Mouse (Mus musculus): ENCODE measurements around the gene Eif4enif1.
"Not testable (repeated sequence)": the region's sequence is repeated elsewhere in the genome, so short reads cannot be mapped to it uniquely, and the experiment has no call there.

The Eif4enif1 gene

GRCm38 (mm10) chr11:3202231-3202701, at the start of gene Eif4enif1:
Gene Eif4enif1, plus strand, starts transcription at chr11:3202392.
- DNase-seq, result peak; percentile 96

GRCm38 (mm10) chr11:3153666-3154397, 48.4 kb upstream of the Eif4enif1 start:
- DNase-seq, result peak; percentile 16

- DNase-seq, result not testable (repeated sequence)
Observed at GRCm38 (mm10) chr11:3156991-3157390, 45.2 kb upstream of the Eif4enif1 start.

GRCm38 (mm10) chr11:3157996-3158395, 44.2 kb upstream of the Eif4enif1 start:
- not testable (repeated sequence) for DNase-seq

GRCm38 (mm10) chr11:3158800-3159199, 43.4 kb upstream of the Eif4enif1 start:
- not testable (repeated sequence) for DNase-seq

GRCm38 (mm10) chr11:3161370-3161769, 40.8 kb upstream of the Eif4enif1 start:
- peak; percentile 38 for DNase-seq

GRCm38 (mm10) chr11:3162236-3162897, 39.8 kb upstream of the Eif4enif1 start:
- not testable (repeated sequence) for DNase-seq

GRCm38 (mm10) chr11:3163122-3163521, 39.1 kb upstream of the Eif4enif1 start:
- not testable (repeated sequence) for DNase-seq

- not testable (repeated sequence) for DNase-seq
Observed at GRCm38 (mm10) chr11:3163661-3164060, 38.5 kb upstream of the Eif4enif1 start.

- DNase-seq, result peak; percentile 36
Observed at GRCm38 (mm10) chr11:3165210-3165782, 36.9 kb upstream of the Eif4enif1 start.

GRCm38 (mm10) chr11:3166321-3166720, 35.9 kb upstream of the Eif4enif1 start:
- not testable (repeated sequence) for DNase-seq

GRCm38 (mm10) chr11:3167129-3167528, 35.1 kb upstream of the Eif4enif1 start:
- DNase-seq, result not testable (repeated sequence)

GRCm38 (mm10) chr11:3167571-3168001, 34.6 kb upstream of the Eif4enif1 start:
- not testable (repeated sequence) for DNase-seq

GRCm38 (mm10) chr11:3169042-3169441, 33.1 kb upstream of the Eif4enif1 start:
- DNase-seq, result not testable (repeated sequence)

GRCm38 (mm10) chr11:3171931-3172330, 30.3 kb upstream of the Eif4enif1 start:
- DNase-seq, result not testable (repeated sequence)

- DNase-seq, result not testable (repeated sequence)
Observed at GRCm38 (mm10) chr11:3172526-3172925, 29.7 kb upstream of the Eif4enif1 start.

- DNase-seq, result peak; percentile 11
Observed at GRCm38 (mm10) chr11:3173425-3174318, 28.5 kb upstream of the Eif4enif1 start.

GRCm38 (mm10) chr11:3178968-3179725, 23.0 kb upstream of the Eif4enif1 start:
- not testable (repeated sequence) for DNase-seq

GRCm38 (mm10) chr11:3179726-3180092, 22.5 kb upstream of the Eif4enif1 start:
- not testable (repeated sequence) for DNase-seq

- DNase-seq, result not testable (repeated sequence)
Observed at GRCm38 (mm10) chr11:3180510-3181160, 21.6 kb upstream of the Eif4enif1 start.

- not testable (repeated sequence) for DNase-seq
Observed at GRCm38 (mm10) chr11:3181250-3181649, 20.9 kb upstream of the Eif4enif1 start.

Data from retina, postnatal 1 day (tissue).